Mouse (Mus musculus): Measurements from ENCODE around the gene Fam192a. TPM values are rescaled to one million over a fixed set of nuclear protein-coding genes. Genes with fewer than 3 reads are reported as not detected.
A peak's percentile ranks its signal among the peaks of the same experiment; 100 is the strongest.

The Fam192a gene
- total and polyA plus RNA-seq, 3 experiments: 13.7 to 20.3 (median 18.6) TPM

- no peak for DNase-seq
- intact Hi-C loops (cut with DNase I): no loop called here
- no peaks in the 10 kb centered on the region; the same call in 1 of the 2 replicates for H3K36me3 ChIP-seq (ENCODE audit: control insufficient read depth, insufficient read depth, low read length)
Observed at GRCm38 (mm10) chr8:94634211-94634610, 32.4 kb upstream of the Fam192a start.

GRCm38 (mm10) chr8:94633564-94634194 is 31.9 kb upstream of the Fam192a start:
- no peak overlapping the region for H3K9ac ChIP-seq (ENCODE audit: low read depth, low read length)
- no peaks in the 10 kb centered on the region for H3K79me2 ChIP-seq (replicated peaks; ENCODE audit: control insufficient read depth, insufficient read depth, low read length)
- no peak overlapping the region for H3K4me3 ChIP-seq
- H3K36me3 ChIP-seq (ENCODE audit: control insufficient read depth, insufficient read depth, low read length): no peaks in the 10 kb centered on the region; the same call in 1 of the 2 replicates
- H3K27ac ChIP-seq: no peak overlapping the region
- no peaks in the 10 kb centered on the region for H3K4me1 ChIP-seq (ENCODE audit: control insufficient read depth, insufficient read depth, low read length)
- 74% methylated on average over 2 of the region's 2 CpGs for WGBS
- DNase-seq: no peak
- TF ChIP-seq EP300 (IDR thresholded peaks at IDR 0.05; ENCODE audit: insufficient read depth, low read depth, low read length): no peak
- no peak for TF ChIP-seq POLR2A (IDR thresholded peaks at IDR 0.05; ENCODE audit: insufficient read depth, low read depth, low read length)
- TF ChIP-seq CTCF (IDR thresholded peaks at IDR 0.05): no peak
- intact Hi-C loops (cut with DNase I): no loop called here
- H3K27me3 ChIP-seq (ENCODE audit: control insufficient read depth, insufficient read depth, low read length): no peaks in the 10 kb centered on the region

More at GRCm38 (mm10) chr8:94634211-94634610, 32.4 kb upstream of the Fam192a start:
- Histone ChIP-seq H3K79me2 (replicated peaks; ENCODE audit: control insufficient read depth, insufficient read depth, low read length) (no peaks in the 10 kb centered on the region), H3K9ac (ENCODE audit: low read depth, low read length) (no peak overlapping the region), H3K27me3 (ENCODE audit: control insufficient read depth, insufficient read depth, low read length) (no peaks in the 10 kb centered on the region), H3K27ac (no peak overlapping the region), H3K4me3 (no peak overlapping the region), H3K4me1 (ENCODE audit: control insufficient read depth, insufficient read depth, low read length) (no peaks in the 10 kb centered on the region)
- TF ChIP-seq POLR2A (IDR thresholded peaks at IDR 0.05; ENCODE audit: insufficient read depth, low read depth, low read length) (no peak), EP300 (IDR thresholded peaks at IDR 0.05; ENCODE audit: insufficient read depth, low read depth, low read length) (no peak), CTCF (IDR thresholded peaks at IDR 0.05) (no peak)

GRCm38 (mm10) chr8:94624885-94625284 is 23.1 kb upstream of the Fam192a start:
- Histone ChIP-seq H3K9ac (ENCODE audit: low read depth, low read length) (no peak overlapping the region), H3K36me3 (ENCODE audit: control insufficient read depth, insufficient read depth, low read length) (no peaks in the 10 kb centered on the region), H3K27ac (no peak overlapping the region), H3K4me1 (ENCODE audit: control insufficient read depth, insufficient read depth, low read length) (no peaks in the 10 kb centered on the region), H3K27me3 (ENCODE audit: control insufficient read depth, insufficient read depth, low read length) (no peaks in the 10 kb centered on the region), H3K4me3 (no peak overlapping the region), H3K79me2 (replicated peaks; ENCODE audit: control insufficient read depth, insufficient read depth, low read length) (no peaks in the 10 kb centered on the region)
- TF ChIP-seq CTCF (IDR thresholded peaks at IDR 0.05) (no peak), POLR2A (IDR thresholded peaks at IDR 0.05; ENCODE audit: insufficient read depth, low read depth, low read length) (no peak), EP300 (IDR thresholded peaks at IDR 0.05; ENCODE audit: insufficient read depth, low read depth, low read length) (no peak)
- WGBS: 81% methylated on average over 1 of the region's 1 CpGs
- no peak for DNase-seq
- intact Hi-C loops (cut with DNase I): no loop called here

GRCm38 (mm10) chr8:94607064-94607463 is 5.3 kb upstream of the Fam192a start:
- no peak for DNase-seq
- Histone ChIP-seq H3K9ac (ENCODE audit: low read depth, low read length) (no peak overlapping the region), H3K36me3 (ENCODE audit: control insufficient read depth, insufficient read depth, low read length) (peaks cover 2% of the 10 kb centered on the region; the same call in 1 of the 2 replicates), H3K27ac (no peak overlapping the region), H3K79me2 (replicated peaks; ENCODE audit: control insufficient read depth, insufficient read depth, low read length) (peaks cover 3% of the 10 kb centered on the region), H3K27me3 (ENCODE audit: control insufficient read depth, insufficient read depth, low read length) (no peaks in the 10 kb centered on the region), H3K4me1 (ENCODE audit: control insufficient read depth, insufficient read depth, low read length) (no peaks in the 10 kb centered on the region; the same call in 1 of the 2 replicates), H3K4me3 (no peak overlapping the region)
- 87% methylated on average over 5 of the region's 5 CpGs for WGBS
- intact Hi-C loops (cut with DNase I): no loop called here
- TF ChIP-seq POLR2A (IDR thresholded peaks at IDR 0.05; ENCODE audit: insufficient read depth, low read depth, low read length): no peak
- TF ChIP-seq CTCF (IDR thresholded peaks at IDR 0.05): no peak
- no peak for TF ChIP-seq EP300 (IDR thresholded peaks at IDR 0.05; ENCODE audit: insufficient read depth, low read depth, low read length)

GRCm38 (mm10) chr8:94604030-94604429 is 2.2 kb upstream of the Fam192a start:
- Histone ChIP-seq H3K79me2 (replicated peaks; ENCODE audit: control insufficient read depth, insufficient read depth, low read length) (peaks cover 5% of the 10 kb centered on the region), H3K27ac (no peak overlapping the region), H3K36me3 (ENCODE audit: control insufficient read depth, insufficient read depth, low read length) (peaks cover 8% of the 10 kb centered on the region), H3K4me3 (no peak overlapping the region), H3K9ac (ENCODE audit: low read depth, low read length) (no peak overlapping the region), H3K27me3 (ENCODE audit: control insufficient read depth, insufficient read depth, low read length) (no peaks in the 10 kb centered on the region), H3K4me1 (ENCODE audit: control insufficient read depth, insufficient read depth, low read length) (peaks cover 4% of the 10 kb centered on the region; the same call in 1 of the 2 replicates)
- WGBS: 68% methylated on average over 2 of the region's 2 CpGs
- DNase-seq: no peak
- TF ChIP-seq POLR2A (IDR thresholded peaks at IDR 0.05; ENCODE audit: insufficient read depth, low read depth, low read length): no peak
- TF ChIP-seq CTCF (IDR thresholded peaks at IDR 0.05): no peak
- TF ChIP-seq EP300 (IDR thresholded peaks at IDR 0.05; ENCODE audit: insufficient read depth, low read depth, low read length): no peak
- intact Hi-C loops (cut with DNase I): no loop called here

GRCm38 (mm10) chr8:94602471-94603131 is 804 bp upstream of the Fam192a start:
- peak; percentile 29 to 48 for DNase-seq
- intact Hi-C loops (cut with DNase I): loop anchor here (2.0 kb wide), 2 partner anchors 62 to 100 kb away; no protein-coding TSS in a partner anchor
- H3K27me3 ChIP-seq (ENCODE audit: control insufficient read depth, insufficient read depth, low read length): no peaks in the 10 kb centered on the region
- H3K4me3 ChIP-seq: peak overlapping the region; percentile 62
- peaks cover 5% of the 10 kb centered on the region for H3K79me2 ChIP-seq (replicated peaks; ENCODE audit: control insufficient read depth, insufficient read depth, low read length)
- WGBS: under 1% methylated on average over 31 of the region's 31 CpGs
- H3K9ac ChIP-seq (ENCODE audit: low read depth, low read length): peak overlapping the region; percentile 77
- peaks cover 8% of the 10 kb centered on the region for H3K36me3 ChIP-seq (ENCODE audit: control insufficient read depth, insufficient read depth, low read length)
- peak overlapping the region; percentile 94 for H3K27ac ChIP-seq
- H3K4me1 ChIP-seq (ENCODE audit: control insufficient read depth, insufficient read depth, low read length): peaks cover 4% of the 10 kb centered on the region; the same call in 1 of the 2 replicates
- TF ChIP-seq CTCF (IDR thresholded peaks at IDR 0.05): no peak
- no peak for TF ChIP-seq EP300 (IDR thresholded peaks at IDR 0.05; ENCODE audit: insufficient read depth, low read depth, low read length)
- no peak for TF ChIP-seq POLR2A (IDR thresholded peaks at IDR 0.05; ENCODE audit: insufficient read depth, low read depth, low read length)
